9 mouse cellular contexts compared by ENCODE assay signal in the genomic region with DNA sequence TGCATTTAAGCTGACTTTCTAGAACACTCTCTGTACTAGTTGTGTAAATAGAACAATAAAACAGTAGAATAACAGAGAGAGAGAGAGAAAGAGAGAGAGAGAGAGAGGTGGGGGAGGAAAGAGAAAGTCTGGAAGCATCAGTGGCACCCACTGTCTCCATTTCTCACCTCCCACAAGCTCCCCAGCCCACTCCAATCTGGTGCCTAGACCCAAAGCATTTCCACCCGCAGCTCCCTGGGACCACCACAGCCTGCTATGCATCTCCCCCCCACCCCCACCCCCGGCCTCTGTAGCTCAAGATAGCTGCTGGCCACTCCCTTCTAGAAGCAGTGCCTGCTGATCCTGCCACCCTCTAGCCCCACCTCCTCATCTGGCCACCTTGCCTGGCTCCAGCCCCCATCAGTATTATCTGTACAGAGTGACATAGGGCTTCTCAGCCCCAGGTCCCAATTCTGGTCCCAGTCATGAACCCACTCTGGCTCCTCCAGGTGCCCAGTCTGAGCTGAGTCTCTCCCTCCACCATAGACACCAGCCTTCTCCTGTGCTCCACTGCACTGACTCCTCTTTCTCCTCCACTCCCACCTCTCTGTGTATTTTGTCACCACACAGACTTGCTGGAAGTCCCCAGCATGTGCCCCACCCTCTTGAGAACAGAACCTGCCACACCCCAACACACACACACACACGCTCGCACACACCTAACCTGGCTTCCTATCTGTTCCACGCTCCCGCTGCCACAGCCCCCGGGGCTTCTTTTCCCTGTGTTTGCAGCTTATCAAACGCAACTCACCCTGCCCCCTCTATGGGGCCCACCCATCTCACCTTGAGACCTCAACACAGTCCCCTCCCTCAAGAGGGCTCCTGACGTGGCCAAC.
A peak's percentile ranks its signal among the peaks of the same experiment; 100 is the strongest.
DNase-seq lines count a peak whose midpoint lies in the region; ATAC-seq and TF ChIP-seq lines count a peak whose summit lies in the region.
"Had no signal": no experiment of that assay in that cellular context is flagged by ENCODE, and none has a peak within 500 bp of the region (broad histone marks: within the 10 kb centered on the region; RNA-seq: fewer than 3 reads in every experiment).

No protein-coding gene starts in this region.

- no peaks in the 10 kb centered on the region for H3K36me3 ChIP-seq in kidney, embryonic 15.5 days
- no peaks in the 10 kb centered on the region for H3K36me3 ChIP-seq in kidney, adult 2 months (ENCODE audit: control insufficient read depth, insufficient read depth, low read length)
- no peaks in the 10 kb centered on the region for H3K36me3 ChIP-seq in intestine, embryonic 15.5 days
- H3K36me3 ChIP-seq in liver, embryonic 16.5 days (ENCODE audit: control insufficient read depth, insufficient read depth) = no peaks in the 10 kb centered on the region

- 0 out of 2 replicates have a peak, but pooled peaks have one; percentile 57 for ATAC-seq in kidney, embryonic 15.5 days (replicated peaks; ENCODE audit: low FRiP score)
- ATAC-seq in intestine, embryonic 15.5 days = peak; percentile 67
- peak; percentile 78 for ATAC-seq in liver, embryonic 16.5 days (ENCODE audit: low read depth)
- ATAC-seq in activated CD4-positive, CD25-positive, alpha-beta regulatory T cell, adult 4 months = no peak

- H3K27ac ChIP-seq in kidney, embryonic 15.5 days = no peak overlapping the region
- no peak overlapping the region for H3K27ac ChIP-seq in kidney, adult 2 months (ENCODE audit: insufficient read depth, low read depth, low read length)
- H3K27ac ChIP-seq in intestine, embryonic 15.5 days = no peak overlapping the region
- no peak overlapping the region; the same call in 1 of the 2 replicates for H3K27ac ChIP-seq in liver, embryonic 16.5 days (ENCODE audit: low read length)

- DNase-seq in kidney, adult 2 months = no peak
- peak; percentile 42 for DNase-seq in c-Kit-positive CD71-positive TER-119-positive erythroid progenitor cells, embryonic 14.5 days (ENCODE audit: low spot score)
- no peak for DNase-seq in adrenal gland, adult 18-20 months (ENCODE audit: low spot score in 2 of 2)
- DNase-seq: gastrocnemius, postnatal 14 days; kidney, adult 8-10 months had no signal

- WGBS in kidney, embryonic 15.5 days = 62% methylated on average over 9 of the region's 9 CpGs
- WGBS in kidney, adult 2 months = 72% methylated on average over 9 of the region's 9 CpGs
- 40% methylated on average over 9 of the region's 9 CpGs for WGBS in intestine, embryonic 15.5 days
- 22% methylated on average over 9 of the region's 9 CpGs for WGBS in liver, embryonic 16.5 days (ENCODE audit: insufficient replicate concordance)

- no peak for TF ChIP-seq POLR2A in kidney, adult 2 months (IDR thresholded peaks at IDR 0.05; ENCODE audit: low read depth, low read length)

- no peaks in the 10 kb centered on the region for H3K9me3 ChIP-seq in kidney, embryonic 15.5 days (replicated peaks)
- no peaks in the 10 kb centered on the region for H3K9me3 ChIP-seq in intestine, embryonic 15.5 days
- no peaks in the 10 kb centered on the region for H3K9me3 ChIP-seq in liver, embryonic 16.5 days (replicated peaks; ENCODE audit: control insufficient read depth, low read length)

- H3K27me3 ChIP-seq in kidney, embryonic 15.5 days = 0 out of 2 replicates have a peak, but pooled peaks cover 12% of the 10 kb centered on the region
- no peaks in the 10 kb centered on the region for H3K27me3 ChIP-seq in kidney, adult 2 months (replicated peaks; ENCODE audit: control insufficient read depth, insufficient read depth, low read length)
- no peaks in the 10 kb centered on the region for H3K27me3 ChIP-seq in intestine, embryonic 15.5 days (replicated peaks)
- no peaks in the 10 kb centered on the region for H3K27me3 ChIP-seq in liver, embryonic 16.5 days (ENCODE audit: control insufficient read depth, insufficient read depth, low read depth, low read length)

- TF ChIP-seq CTCF in kidney, adult 2 months (conservative IDR thresholded peaks at IDR 0.05; ENCODE audit: insufficient read depth, insufficient read length, low read depth, low read length) = no peak

- no peak overlapping the region for H3K4me2 ChIP-seq in kidney, embryonic 15.5 days
- H3K4me2 ChIP-seq in intestine, embryonic 15.5 days (replicated peaks) = no peak overlapping the region
- H3K4me2 ChIP-seq in liver, embryonic 16.5 days (ENCODE audit: low read depth, low read length) = peak overlapping the region; percentile 51

- H3K4me3 ChIP-seq in kidney, embryonic 15.5 days (replicated peaks) = no peak overlapping the region
- no peak overlapping the region for H3K4me3 ChIP-seq in kidney, adult 2 months (ENCODE audit: insufficient read depth, low read depth, low read length)
- H3K4me3 ChIP-seq in intestine, embryonic 15.5 days (replicated peaks) = no peak overlapping the region
- H3K4me3 ChIP-seq in liver, embryonic 16.5 days (ENCODE audit: low read depth, low read length) = no peak overlapping the region

- H3K4me1 ChIP-seq in kidney, embryonic 15.5 days = peaks cover 15% of the 10 kb centered on the region
- no peaks in the 10 kb centered on the region for H3K4me1 ChIP-seq in kidney, adult 2 months (ENCODE audit: control insufficient read depth, insufficient read depth, low read length)
- peaks cover 8% of the 10 kb centered on the region; the same call in 1 of the 2 replicates for H3K4me1 ChIP-seq in intestine, embryonic 15.5 days (replicated peaks)
- H3K4me1 ChIP-seq in liver, embryonic 16.5 days (ENCODE audit: control insufficient read depth, low read depth, low read length) = peaks cover 12% of the 10 kb centered on the region

- H3K9ac ChIP-seq in kidney, embryonic 15.5 days = no peak overlapping the region
- H3K9ac ChIP-seq in intestine, embryonic 15.5 days = no peak overlapping the region
- H3K9ac ChIP-seq in liver, embryonic 16.5 days (ENCODE audit: low read depth, low read length) = no peak overlapping the region
